Mouse (Mus musculus) brain, embryonic 18.5 days (tissue): Measurements from ENCODE around the gene Ttf1.
"Not testable (repeated sequence)": the region's sequence is repeated elsewhere in the genome, so short reads cannot be mapped to it uniquely, and the experiment has no call there.

Experiments used
- DNase-seq: peaks from one replicate; pipeline ENCODE4 v3.0.0-alpha.2; 2012; ENCODE audit warnings: low read depth, low spot score

Gene Ttf1

DNA sequence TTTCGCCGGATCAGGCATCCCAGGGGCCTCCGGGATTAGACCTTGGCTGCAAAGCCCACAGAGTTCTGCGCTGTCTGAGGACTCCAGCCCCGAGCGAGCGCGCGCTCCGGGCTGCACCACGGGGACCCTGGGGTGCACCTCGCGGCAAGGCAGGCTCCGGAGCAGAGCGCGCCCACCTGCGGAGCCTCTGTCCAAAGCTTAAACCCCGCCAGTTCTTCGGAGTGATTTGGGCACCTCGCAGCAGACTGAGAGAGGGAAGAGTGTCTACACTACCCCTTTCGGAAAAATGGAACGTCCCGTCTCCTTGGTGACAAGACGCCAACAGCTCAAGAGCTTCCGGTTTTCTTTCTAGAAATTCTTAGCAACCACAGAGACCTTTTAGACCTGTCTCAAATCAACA, 5.1 kb upstream of the Ttf1 start, which contains the start of gene Cfap77:
TSS of gene Cfap77 (minus strand) at position 76 of the 400 bp plus-strand sequence.
- DNase-seq: peak; percentile 39

DNA sequence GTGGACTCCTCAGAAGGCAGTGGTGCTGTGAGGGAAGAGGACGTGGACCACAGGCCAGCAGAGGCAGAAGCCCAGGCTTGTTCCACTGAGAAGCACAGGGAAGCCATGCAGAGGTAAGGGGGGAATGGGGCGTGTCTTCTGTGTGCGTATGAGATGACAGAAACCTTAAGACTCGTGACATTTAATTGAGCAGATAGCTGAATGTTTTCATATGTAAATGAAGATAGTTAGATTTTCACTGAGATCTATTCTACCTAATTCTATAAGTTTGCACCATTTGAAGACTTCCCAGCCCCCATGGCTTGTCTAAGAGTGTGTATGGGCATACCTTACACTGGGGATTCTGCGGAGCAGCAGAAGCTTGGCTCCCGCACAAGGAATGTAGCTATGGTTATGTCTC, 5.7 kb downstream of the Ttf1 start:
- no peak for DNase-seq

DNA sequence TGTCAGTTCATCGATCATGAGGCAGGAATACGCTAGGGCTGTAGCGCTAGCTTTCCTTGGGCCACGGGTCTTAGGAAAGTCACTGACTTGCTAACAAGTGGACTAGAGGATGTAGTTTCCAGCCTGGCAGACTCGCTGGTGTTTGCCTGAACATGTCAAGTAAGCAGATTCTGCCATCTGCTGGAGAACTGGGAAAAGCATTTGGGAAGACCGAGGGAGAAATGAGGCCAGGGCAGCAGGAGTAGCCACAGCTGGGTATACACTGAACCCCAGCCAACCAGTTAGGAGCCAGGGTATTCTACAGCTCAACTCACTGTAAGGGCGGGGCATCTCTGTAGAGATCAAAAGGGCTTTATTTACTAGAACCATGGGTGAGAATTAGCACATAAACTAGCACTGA, 6.3 kb downstream of the Ttf1 start:
- peak; percentile 30 for DNase-seq

DNA sequence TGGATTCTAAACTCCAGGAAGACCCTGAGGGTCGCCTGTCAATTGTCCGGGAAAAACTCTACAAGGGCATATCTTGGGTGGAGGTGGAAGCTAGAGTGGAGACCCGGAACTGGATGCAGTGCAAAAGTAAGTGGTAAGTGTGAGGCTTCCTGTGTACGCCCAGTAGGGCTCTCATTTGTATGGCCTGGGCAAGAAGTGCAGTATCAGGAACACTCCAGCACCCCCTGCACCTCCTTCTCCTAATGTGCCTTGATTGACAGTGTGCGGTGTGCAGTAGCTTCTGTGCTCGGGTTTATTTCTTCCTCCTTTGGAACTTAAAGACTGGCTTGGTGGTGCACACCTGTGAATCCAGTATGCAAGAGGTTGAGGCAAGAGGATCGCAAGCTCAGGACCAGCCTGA, 14.6 kb downstream of the Ttf1 start:
- no peak for DNase-seq

DNA sequence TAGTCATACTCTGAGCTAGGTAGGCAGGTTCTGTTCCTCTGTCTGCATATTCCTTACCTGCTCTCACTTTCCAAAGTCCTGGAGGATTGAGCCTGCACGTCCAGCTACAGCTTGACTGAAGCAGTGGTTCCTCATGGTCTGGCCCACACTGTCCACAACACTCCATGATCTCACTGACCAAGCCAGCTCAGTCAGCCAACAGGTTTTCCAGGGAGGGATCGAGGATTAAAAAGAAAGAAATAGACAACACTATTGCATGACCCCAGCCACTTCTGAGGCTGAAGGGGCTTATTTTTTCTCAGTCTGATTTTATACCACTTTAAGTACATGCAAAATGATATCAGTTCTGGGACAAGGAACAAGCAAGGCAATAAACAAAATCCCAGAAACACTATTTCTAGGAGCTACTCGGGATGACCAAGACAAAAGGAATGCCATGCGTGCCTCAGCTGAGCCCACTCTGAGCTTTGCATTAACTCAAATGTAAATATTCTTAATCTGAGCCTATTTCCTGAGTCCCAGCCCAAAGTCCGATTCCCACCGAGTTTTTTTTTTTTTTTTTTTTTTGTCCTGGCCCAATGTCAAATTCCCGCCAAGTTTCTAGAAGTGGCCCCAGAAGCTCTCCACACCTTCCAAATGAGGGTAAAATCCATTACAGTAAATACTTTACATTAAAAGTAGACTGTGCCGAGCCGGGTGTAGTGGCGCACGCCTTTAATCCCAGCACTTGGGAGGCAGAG, 15.4 kb downstream of the Ttf1 start:
- DNase-seq: no peak

DNA sequence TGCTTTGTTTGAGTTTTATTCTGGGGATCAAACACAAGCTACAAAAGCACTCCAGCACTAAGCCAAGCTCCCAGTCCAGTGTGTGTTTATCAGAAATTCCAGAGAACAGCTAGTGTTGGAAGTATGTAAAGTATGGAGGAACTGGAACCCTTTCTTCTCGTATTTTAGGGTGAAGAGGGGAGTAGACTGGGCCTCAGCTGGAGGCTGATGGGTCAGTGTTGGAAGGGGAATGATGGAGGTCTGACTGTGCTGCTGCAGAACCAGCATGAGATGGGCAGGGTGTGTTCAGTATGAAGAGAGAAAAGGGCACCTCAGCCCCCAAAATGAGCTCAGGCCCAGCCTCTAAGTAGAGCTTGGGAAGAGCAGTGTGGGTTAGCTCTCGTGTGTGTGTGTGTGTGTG, 16.2 kb downstream of the Ttf1 start:
- DNase-seq: no peak

GRCm38 (mm10) chr2:29081965-29082364, 21.9 kb downstream of the Ttf1 start:
- DNase-seq: no peak

- no peak for DNase-seq
Observed at GRCm38 (mm10) chr2:29086026-29086425, 26.0 kb downstream of the Ttf1 start.

DNA sequence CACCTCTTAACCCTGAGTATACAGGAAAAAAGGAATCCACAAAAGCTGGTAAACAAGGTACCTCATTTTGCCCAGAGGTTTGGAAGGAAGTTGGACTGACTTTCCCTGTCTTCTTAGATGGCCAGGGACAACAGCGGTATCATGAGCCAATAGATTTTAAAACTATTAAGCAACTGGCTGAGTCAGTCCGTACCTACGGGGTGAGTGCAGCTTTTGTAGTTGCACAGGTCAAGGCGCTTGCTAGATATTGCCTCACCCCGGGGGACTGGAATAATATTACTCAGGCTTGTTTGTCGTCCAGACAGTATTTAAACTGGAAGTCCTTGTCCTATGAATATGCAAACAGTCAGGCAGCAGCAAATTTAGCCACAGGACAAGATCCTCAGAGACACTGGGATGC, 29.2 kb downstream of the Ttf1 start:
- not testable (repeated sequence) for DNase-seq

DNA sequence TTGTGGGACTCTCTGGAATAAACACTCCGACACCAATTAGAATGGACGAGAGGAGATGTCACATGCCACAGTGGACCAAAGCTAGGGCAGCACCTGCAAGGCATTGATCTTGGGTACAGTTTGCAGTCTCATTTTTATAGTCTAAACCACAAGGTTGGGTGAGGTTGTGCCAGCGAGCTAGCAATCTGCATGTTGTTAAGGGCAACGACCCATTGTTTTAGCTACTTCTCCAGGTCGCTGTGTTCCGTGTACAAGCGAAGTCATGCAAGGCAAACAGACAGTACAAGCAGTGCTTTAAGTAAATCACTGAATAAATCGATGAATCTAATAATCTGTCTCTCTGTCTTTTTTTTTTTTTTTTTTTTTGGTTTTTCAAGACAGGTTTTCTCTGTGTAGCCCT, 35.6 kb downstream of the Ttf1 start:
- DNase-seq: no peak

DNA sequence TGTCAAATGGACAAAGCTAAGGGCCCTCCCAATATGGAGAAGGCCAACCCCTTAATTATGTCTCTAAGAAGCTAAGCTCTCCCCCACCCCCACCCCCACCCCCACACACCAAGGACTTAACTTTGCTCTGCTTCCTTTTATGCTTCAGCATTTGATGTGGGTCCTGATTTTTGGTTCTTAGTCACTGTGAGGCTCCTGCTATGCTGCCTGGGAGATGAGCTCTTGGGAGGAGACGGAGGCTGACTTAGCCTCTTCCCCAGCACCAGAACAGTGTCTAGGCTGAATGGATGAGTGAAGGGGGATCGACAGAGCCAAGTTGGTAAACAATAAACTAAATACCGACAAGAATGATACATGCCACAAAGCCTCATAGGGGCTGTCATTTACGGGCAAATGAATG, 36.7 kb downstream of the Ttf1 start:
- no peak for DNase-seq

- no peak for DNase-seq
Observed at GRCm38 (mm10) chr2:29097465-29097864, 37.4 kb downstream of the Ttf1 start.

DNA sequence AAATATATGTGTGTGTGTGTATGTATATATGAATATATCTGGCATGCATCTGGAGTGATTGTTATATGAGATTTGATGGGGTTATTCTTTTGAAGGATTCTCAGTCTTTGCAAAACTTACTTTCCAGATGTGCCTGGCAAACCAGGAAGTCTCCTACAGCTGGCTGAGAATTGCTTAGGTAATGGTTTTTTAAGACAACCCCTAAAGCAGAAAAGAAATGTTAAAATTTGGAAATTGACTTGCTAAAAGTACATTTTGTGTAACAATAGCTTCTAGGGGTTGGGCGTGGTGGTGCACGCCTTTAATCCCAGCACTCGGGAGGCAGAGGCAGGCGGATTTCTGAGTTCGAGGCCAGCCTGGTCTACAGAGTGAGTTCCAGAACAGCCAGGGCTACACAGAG, 37.9 kb downstream of the Ttf1 start:
- not testable (repeated sequence) for DNase-seq

DNA sequence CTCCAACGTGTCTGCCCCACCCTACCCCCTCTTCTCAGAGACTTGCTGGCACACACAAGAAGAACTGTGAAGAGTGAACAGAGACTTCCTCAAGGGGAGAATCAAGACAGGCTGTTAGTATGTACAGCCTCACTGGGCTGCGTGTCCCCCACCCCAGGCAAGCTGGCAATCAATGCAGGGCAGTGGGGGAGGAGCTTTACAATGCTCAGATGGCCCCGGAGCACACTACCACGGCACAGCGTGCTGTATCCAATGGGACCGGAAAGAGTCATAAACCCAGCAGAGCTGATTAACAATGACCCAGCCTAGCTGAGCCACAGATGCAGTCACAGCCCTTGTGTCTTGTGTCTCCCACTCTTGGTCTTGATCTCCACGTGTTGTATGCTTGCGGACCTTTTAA, 38.7 kb downstream of the Ttf1 start:
- DNase-seq: no peak

- DNase-seq: no peak
Observed at GRCm38 (mm10) chr2:29099646-29100045, 39.6 kb downstream of the Ttf1 start.

GRCm38 (mm10) chr2:29100822-29101534, 40.9 kb downstream of the Ttf1 start:
- no peak for DNase-seq

DNA sequence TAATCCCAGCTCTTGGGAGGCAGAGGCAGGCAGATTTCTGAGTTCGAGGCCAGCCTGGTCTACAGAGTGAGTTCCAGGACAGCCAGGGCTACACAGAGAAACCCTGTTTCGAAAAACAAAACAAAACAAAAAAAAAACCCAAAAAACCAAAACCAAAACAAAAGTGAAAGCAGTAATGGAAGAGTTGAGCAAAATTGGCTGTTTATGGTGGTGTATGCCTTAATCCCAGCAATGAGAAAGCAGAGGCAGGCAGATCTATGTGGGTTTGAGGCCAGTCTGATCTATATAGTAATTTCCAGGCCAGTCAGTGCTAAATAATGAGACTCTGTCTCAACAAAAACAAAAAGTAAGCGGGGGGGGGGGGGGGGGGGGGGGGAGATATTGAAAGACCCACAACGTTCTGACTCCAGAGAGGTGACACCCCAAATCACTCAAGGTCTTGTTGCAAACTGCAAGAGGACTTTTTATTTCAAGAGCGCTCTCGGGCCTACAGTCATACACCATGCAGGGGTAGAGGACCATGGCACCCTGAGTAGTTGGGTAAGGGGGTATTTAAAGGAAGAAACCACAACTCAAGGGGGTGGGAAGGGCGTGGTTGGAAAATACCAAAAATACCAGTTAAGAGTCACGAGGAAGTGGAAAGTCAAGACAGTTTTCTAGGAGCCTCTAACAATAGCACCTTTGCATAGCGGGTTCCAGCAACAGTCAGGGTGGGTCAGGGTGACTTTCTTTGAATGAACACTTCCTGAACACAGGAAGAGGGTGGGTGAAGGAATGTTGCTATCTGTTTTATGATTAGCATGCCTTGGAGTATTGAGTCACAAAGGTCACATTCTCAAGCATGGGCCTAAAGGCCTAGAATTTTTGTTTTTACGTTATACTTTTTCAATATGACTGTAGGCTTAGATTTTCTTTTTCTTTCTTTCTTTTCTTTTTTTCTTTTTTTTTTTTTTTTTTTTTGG, 42.6 kb downstream of the Ttf1 start:
- DNase-seq: not testable (repeated sequence)

DNA sequence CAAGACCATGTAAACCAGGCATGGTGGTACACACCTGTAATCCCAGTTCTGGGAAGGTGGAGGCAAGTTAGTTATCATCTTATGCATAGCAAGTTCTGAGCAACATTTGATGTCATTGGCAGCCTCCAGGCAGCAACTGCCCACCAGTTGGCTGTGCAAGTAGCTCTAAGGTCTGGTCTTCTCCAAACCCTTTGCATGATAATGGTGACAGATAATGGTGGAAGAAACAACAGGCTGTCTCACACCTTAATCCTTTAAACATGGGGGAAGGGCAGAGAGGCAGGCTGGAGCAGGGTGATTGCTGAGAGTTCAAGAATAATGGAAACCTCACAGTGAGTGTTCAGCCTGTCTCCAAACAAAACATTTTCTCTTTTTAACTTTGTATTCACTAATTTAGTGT, 60.9 kb downstream of the Ttf1 start:
- no peak for DNase-seq

DNA sequence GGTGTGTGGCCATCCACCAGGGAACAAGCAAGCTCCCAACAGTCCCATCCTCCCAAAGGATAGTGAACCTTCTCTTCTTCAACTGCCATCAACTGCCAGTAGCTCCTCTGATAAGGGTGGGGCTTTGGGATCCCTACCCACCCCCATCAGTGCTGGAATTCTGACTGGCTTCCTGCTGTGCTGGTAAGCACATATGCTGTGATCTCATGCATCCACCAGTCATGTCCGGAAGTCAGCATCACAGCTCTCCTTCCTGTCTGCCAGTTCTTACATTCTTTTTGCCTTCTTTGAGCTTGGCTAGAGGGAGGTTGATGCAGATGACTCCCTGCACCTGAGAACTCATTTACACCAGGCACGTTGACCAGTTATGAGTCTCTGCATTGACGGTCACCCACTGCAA, 62.4 kb downstream of the Ttf1 start:
- no peak for DNase-seq

- DNase-seq: no peak
Observed at GRCm38 (mm10) chr2:29123907-29124569, 64.0 kb downstream of the Ttf1 start, which contains the start of gene Setx. Gene Setx, plus strand, starts transcription at chr2:29124181.

DNA sequence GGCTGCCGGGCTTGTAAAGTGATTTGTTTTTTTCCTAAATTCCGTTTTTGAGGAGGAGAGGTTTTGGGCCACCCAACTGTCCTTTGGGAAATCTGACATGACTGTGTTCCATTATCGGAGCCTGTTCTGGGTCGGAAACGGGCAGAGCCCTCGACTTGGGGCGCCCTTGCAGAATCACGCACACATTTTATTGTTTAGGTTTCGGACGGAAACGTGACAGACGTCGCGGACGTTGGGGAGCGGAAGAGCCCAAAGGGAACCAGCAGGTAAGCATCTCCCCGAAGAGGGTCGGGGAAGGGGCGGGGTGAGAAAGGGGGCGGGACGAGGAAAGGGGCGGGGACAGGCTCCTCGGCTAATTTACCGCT, 64.5 kb downstream of the Ttf1 start:
- no peak for DNase-seq
